Mouse (Mus musculus) left cerebral cortex, adult 8-10 months (tissue): ENCODE data around the gene Bcat2. TPM values are rescaled to one million over a fixed set of nuclear protein-coding genes. Genes with fewer than 3 reads are reported as not detected.
A peak's percentile ranks its signal among the peaks of the same experiment; 100 is the strongest.
"Not testable (repeated sequence)": the region's sequence is repeated elsewhere in the genome, so short reads cannot be mapped to it uniquely, and the experiment has no call there.

Experiments
- DNase-seq, 2 experiments: peaks; one replicate each; pipeline ENCODE4 v3.0.0; 2022; ENCODE audit warnings: low spot score in 2 of 2
- total RNA-seq, 4 experiments: library from RNA; stranded (reverse); gene quantifications; 2 replicates each; pipeline ENCODE4 v1.2.4; 2022

Gene Bcat2
- total RNA-seq: 10 to 100 TPM; 19.3 to 21.1 (median 19.9) TPM

- peak; percentile 41 to 68 for DNase-seq
Observed at GRCm38 (mm10) chr7:45570103-45570741, at the start of gene Bcat2. Gene Bcat2, plus strand, starts transcription at chr7:45570153.

GRCm38 (mm10) chr7:45520605-45521004 lies 49.3 kb upstream of the Bcat2 start:
- no peak for DNase-seq

- DNase-seq: peak; percentile 72 to 92
Observed at GRCm38 (mm10) chr7:45521728-45522184, 48.2 kb upstream of the Bcat2 start.

GRCm38 (mm10) chr7:45522194-45522752 lies 47.7 kb upstream of the Bcat2 start:
- DNase-seq: no peak

- no peak for DNase-seq
Observed at GRCm38 (mm10) chr7:45522957-45523676, 46.8 kb upstream of the Bcat2 start.

- DNase-seq: no peak
Observed at GRCm38 (mm10) chr7:45523678-45524170, 46.2 kb upstream of the Bcat2 start.

GRCm38 (mm10) chr7:45524841-45525621 lies 44.9 kb upstream of the Bcat2 start:
- no peak for DNase-seq

- DNase-seq: peak; percentile 82 to 98
Observed at GRCm38 (mm10) chr7:45525809-45526473, 44.0 kb upstream of the Bcat2 start, which contains the start of the genes Ppp1r15a and Plekha4. Gene Ppp1r15a, minus strand, starts transcription at chr7:45526268. Gene Plekha4, plus strand, starts transcription at chr7:45526330.

GRCm38 (mm10) chr7:45526474-45527120 lies 43.4 kb upstream of the Bcat2 start:
- no peak for DNase-seq

- not testable (repeated sequence) for DNase-seq
Observed at GRCm38 (mm10) chr7:45527169-45527568, 42.8 kb upstream of the Bcat2 start.

GRCm38 (mm10) chr7:45529461-45529860 lies 40.5 kb upstream of the Bcat2 start:
- no peak for DNase-seq

GRCm38 (mm10) chr7:45530643-45531042 lies 39.3 kb upstream of the Bcat2 start:
- no peak for DNase-seq

GRCm38 (mm10) chr7:45535676-45536075 lies 34.3 kb upstream of the Bcat2 start:
- DNase-seq: no peak

- no peak for DNase-seq
Observed at GRCm38 (mm10) chr7:45537602-45538001, 32.4 kb upstream of the Bcat2 start.

- DNase-seq: peak; percentile 47 to 60
Observed at GRCm38 (mm10) chr7:45538163-45539041, 31.6 kb upstream of the Bcat2 start.

GRCm38 (mm10) chr7:45539095-45539494 lies 30.9 kb upstream of the Bcat2 start:
- DNase-seq: no peak

GRCm38 (mm10) chr7:45540213-45540612 lies 29.7 kb upstream of the Bcat2 start:
- DNase-seq: no peak

- no peak for DNase-seq
Observed at GRCm38 (mm10) chr7:45544525-45544924, 25.4 kb upstream of the Bcat2 start.
